Mouse (Mus musculus) myocyte (in vitro differentiated cells): ENCODE data around the gene Apol9b.

Experiments used
- MAX ChIP-seq: IDR thresholded peaks from one replicate; pipeline ENCODE4 v1.6.1; 2011; ENCODE audit warnings: low read depth, mild to moderate bottlenecking, control low read depth
- POLR2A ChIP-seq: IDR thresholded peaks from one replicate; pipeline ENCODE4 v1.6.1; 2011; ENCODE audit warnings: low read depth, mild to moderate bottlenecking, control low read depth, moderate library complexity; ENCODE audit not compliant: insufficient read length

DNA sequence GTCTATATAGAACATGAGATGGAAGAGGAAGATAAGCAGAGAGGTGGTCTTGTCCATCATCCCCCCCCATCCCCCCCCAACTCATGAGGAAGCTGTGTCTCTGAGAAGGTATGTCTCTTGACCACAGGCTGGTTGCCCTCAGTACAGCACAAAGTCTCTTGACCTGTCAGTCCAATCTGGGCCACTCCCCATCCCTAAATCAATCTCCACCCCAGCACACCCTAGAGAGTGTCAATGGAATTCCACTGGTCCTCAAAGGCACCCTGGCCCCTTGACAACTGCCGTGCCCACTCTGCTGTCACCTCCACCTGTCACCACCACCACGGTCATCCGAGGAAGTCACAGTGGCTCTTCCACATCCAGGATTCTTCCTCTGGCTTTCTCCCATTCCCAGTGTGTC lies 19.6 kb downstream of the Apol9b start:
- no peak for TF ChIP-seq POLR2A
- TF ChIP-seq MAX = no peak
